Mouse (Mus musculus) midbrain, embryonic 14.5 days (tissue): ENCODE measurements around the gene Pomgnt2. TPM values are rescaled to one million over a fixed set of nuclear protein-coding genes. Genes with fewer than 3 reads are reported as not detected.
"Not testable (repeated sequence)": the region's sequence is repeated elsewhere in the genome, so short reads cannot be mapped to it uniquely, and the experiment has no call there.

Source experiments
- ATAC-seq: fragments of 200-750 bp; cut with Nextera tagmentation; 2 replicates; pipeline ENCODE4 v1.8.0; 2017; ENCODE audit warnings: moderate number of reproducible peaks, moderate library complexity; ENCODE audit not compliant: low FRiP score, low TSS enrichment
- DNase-seq: peaks from one replicate; pipeline ENCODE4 v3.0.0-alpha.2; 2015
- H3K27ac ChIP-seq: fragments of 300-500 bp; sonication (generic); replicated peaks from 2 replicates; pipeline ENCODE4 v1.5.1; 2014; ENCODE audit warnings: mild to moderate bottlenecking, low read depth, low read length, moderate library complexity
- H3K27me3 ChIP-seq: fragments of 300-500 bp; sonication (generic); 2 replicates; pipeline ENCODE4 v1.6.1; 2014; ENCODE audit warnings: low read length, control low read depth, mixed read lengths; ENCODE audit not compliant: control insufficient read depth, insufficient read depth
- H3K36me3 ChIP-seq: fragments of 300-500 bp; sonication (generic); 2 replicates; pipeline ENCODE4 v1.6.1; 2014; ENCODE audit warnings: low read length, control low read depth; ENCODE audit not compliant: control insufficient read depth, insufficient read depth
- H3K4me1 ChIP-seq: fragments of 300-500 bp; sonication (generic); 2 replicates; pipeline ENCODE4 v1.6.1; 2014; ENCODE audit warnings: mild to moderate bottlenecking, antibody characterized with exemption, low read length, control low read depth; ENCODE audit not compliant: control insufficient read depth, insufficient read depth
- H3K4me2 ChIP-seq: fragments of 300-500 bp; sonication (generic); 2 replicates; pipeline ENCODE4 v1.6.1; 2014; ENCODE audit warnings: mild to moderate bottlenecking, low read length, moderate library complexity
- H3K4me3 ChIP-seq: fragments of 300-500 bp; sonication (generic); replicated peaks from 2 replicates; pipeline ENCODE4 v1.5.1; 2014; ENCODE audit warnings: low read depth, low read length
- H3K9ac ChIP-seq: fragments of 300-500 bp; sonication (generic); replicated peaks from 2 replicates; pipeline ENCODE4 v1.6.1; 2014; ENCODE audit warnings: mild to moderate bottlenecking, low read length, moderate library complexity
- H3K9me3 ChIP-seq: fragments of 300-500 bp; sonication (generic); 2 replicates; pipeline ENCODE4 v1.6.1; 2016; ENCODE audit warnings: low read length, control low read depth, mixed read lengths; ENCODE audit not compliant: control insufficient read depth
- WGBS: fragments of 180-500 bp; shearing (Covaris S2); extraction: QIAGEN DNeasy Blood & Tissue Kit; methylation state at CpG from one replicate; pipeline ENCODE4 v1.1.7; 2014; 5-methylcytosine and 5-hydroxymethylcytosine counted together
- polyA plus RNA-seq: library from polyadenylated mRNA; unstranded; fragments of >200 nt; fragmentation: Nextera tagmentation; extraction: Ambion mirVana; gene quantifications from 2 replicates; pipeline ENCODE4 v1.2.1, GENCODE M21; 2014

The Pomgnt2 gene
- polyA plus RNA-seq, 1 experiment from 2014 or later: 22.4 TPM

- Histone ChIP-seq H3K4me1 (peaks cover 14% of the 10 kb centered on the region; the same call in 1 of the 2 replicates), H3K27me3 (no peaks in the 10 kb centered on the region), H3K27ac (0 out of 2 replicates have a peak overlapping the region, but pooled peaks have one; percentile 57), H3K36me3 (no peaks in the 10 kb centered on the region), H3K9me3 (no peaks in the 10 kb centered on the region), H3K4me3 (no peak overlapping the region), H3K4me2 (no peak overlapping the region), H3K9ac (no peak overlapping the region)
- no peak for ATAC-seq
- DNase-seq: no peak
- WGBS: 90% methylated on average over 11 of the region's 11 CpGs
Measured at GRCm38 (mm10) chr9:122027914-122028745, 31.2 kb upstream of the Pomgnt2 start.

GRCm38 (mm10) chr9:122027081-122027913, 30.4 kb upstream of the Pomgnt2 start:
- no peaks in the 10 kb centered on the region for H3K9me3 ChIP-seq
- DNase-seq (no peak), ATAC-seq (no peak)
- no peaks in the 10 kb centered on the region for H3K36me3 ChIP-seq
- no peak overlapping the region for H3K4me3 ChIP-seq
- H3K27me3 ChIP-seq: no peaks in the 10 kb centered on the region
- WGBS: 63% methylated on average over 6 of the region's 6 CpGs
- no peak overlapping the region for H3K9ac ChIP-seq
- peak overlapping the region; percentile 57; the same call in 1 of the 2 replicates for H3K27ac ChIP-seq
- H3K4me1 ChIP-seq: peaks cover 14% of the 10 kb centered on the region; the same call in 1 of the 2 replicates
- H3K4me2 ChIP-seq: no peak overlapping the region

- no peak overlapping the region for H3K9ac ChIP-seq
- H3K36me3 ChIP-seq: no peaks in the 10 kb centered on the region
- DNase-seq (no peak), ATAC-seq (no peak)
- no peak overlapping the region for H3K4me3 ChIP-seq
- H3K4me1 ChIP-seq: peaks cover 14% of the 10 kb centered on the region; the same call in 1 of the 2 replicates
- no peak overlapping the region for H3K4me2 ChIP-seq
- WGBS: 68% methylated on average over 7 of the region's 7 CpGs
- no peaks in the 10 kb centered on the region for H3K9me3 ChIP-seq
- no peaks in the 10 kb centered on the region for H3K27me3 ChIP-seq
- no peak overlapping the region for H3K27ac ChIP-seq
Measured at GRCm38 (mm10) chr9:122025855-122026590, 29.1 kb upstream of the Pomgnt2 start.

- H3K4me1 ChIP-seq: peaks cover 12% of the 10 kb centered on the region
- H3K27ac ChIP-seq: no peak overlapping the region
- ATAC-seq (no peak), DNase-seq (no peak)
- 94% methylated on average over 6 of the region's 6 CpGs for WGBS
- no peak overlapping the region for H3K4me3 ChIP-seq
- no peak overlapping the region for H3K4me2 ChIP-seq
- H3K9ac ChIP-seq: no peak overlapping the region
- H3K27me3 ChIP-seq: no peaks in the 10 kb centered on the region
- H3K9me3 ChIP-seq: no peaks in the 10 kb centered on the region
- no peaks in the 10 kb centered on the region for H3K36me3 ChIP-seq
Measured at GRCm38 (mm10) chr9:122024419-122024818, 27.5 kb upstream of the Pomgnt2 start.

- peaks cover 18% of the 10 kb centered on the region for H3K4me1 ChIP-seq
- DNase-seq (no peak), ATAC-seq (no peak)
- H3K4me2 ChIP-seq: no peak overlapping the region
- no peaks in the 10 kb centered on the region for H3K9me3 ChIP-seq
- WGBS: 64% methylated on average over 5 of the region's 5 CpGs
- H3K9ac ChIP-seq: no peak overlapping the region
- H3K27ac ChIP-seq: no peak overlapping the region
- no peaks in the 10 kb centered on the region for H3K27me3 ChIP-seq
- H3K36me3 ChIP-seq: no peaks in the 10 kb centered on the region
- no peak overlapping the region for H3K4me3 ChIP-seq
Measured at GRCm38 (mm10) chr9:122023873-122024272, 27.0 kb upstream of the Pomgnt2 start.

- no peak overlapping the region for H3K27ac ChIP-seq
- H3K9me3 ChIP-seq: no peaks in the 10 kb centered on the region
- DNase-seq (no peak), ATAC-seq (no peak)
- no peak overlapping the region for H3K9ac ChIP-seq
- no peak overlapping the region for H3K4me2 ChIP-seq
- WGBS: 76% methylated on average over 9 of the region's 9 CpGs
- H3K4me1 ChIP-seq: peaks cover 18% of the 10 kb centered on the region
- no peaks in the 10 kb centered on the region for H3K36me3 ChIP-seq
- H3K4me3 ChIP-seq: no peak overlapping the region
- H3K27me3 ChIP-seq: no peaks in the 10 kb centered on the region
Measured at GRCm38 (mm10) chr9:122022776-122023175, 25.9 kb upstream of the Pomgnt2 start.

- Histone ChIP-seq H3K9ac (no peak overlapping the region), H3K9me3 (no peaks in the 10 kb centered on the region), H3K27me3 (no peaks in the 10 kb centered on the region), H3K4me1 (peaks cover 13% of the 10 kb centered on the region), H3K27ac (no peak overlapping the region), H3K36me3 (no peaks in the 10 kb centered on the region), H3K4me2 (no peak overlapping the region), H3K4me3 (no peak overlapping the region)
- ATAC-seq (no peak), DNase-seq (no peak)
- 93% methylated on average over 5 of the region's 5 CpGs for WGBS
Measured at GRCm38 (mm10) chr9:122021581-122021980, 24.7 kb upstream of the Pomgnt2 start.

GRCm38 (mm10) chr9:122021171-122021570, 24.3 kb upstream of the Pomgnt2 start:
- H3K4me3 ChIP-seq, H3K27me3 ChIP-seq, H3K36me3 ChIP-seq, DNase-seq, ATAC-seq, H3K9ac ChIP-seq, H3K9me3 ChIP-seq, H3K4me2 ChIP-seq, H3K27ac ChIP-seq: not testable (repeated sequence)
- WGBS: 92% methylated on average over 4 of the region's 4 CpGs
- H3K4me1 ChIP-seq: peaks cover 11% of the 10 kb centered on the region
